Mouse (Mus musculus) forebrain, embryonic 10.5 days (tissue): ENCODE measurements around the gene Rab4b. TPM values are rescaled to one million over a fixed set of nuclear protein-coding genes. Genes with fewer than 3 reads are reported as not detected.
A peak's percentile ranks its signal among the peaks of the same experiment; 100 is the strongest.

ENCODE experiments used
- DNase-seq: peaks from one replicate; pipeline ENCODE4 v3.0.0-alpha.2; 2017; ENCODE audit warnings: low spot score; ENCODE audit errors: extremely low spot score
- H3K27ac ChIP-seq: fragments of 300-500 bp; sonication (generic); 2 replicates; pipeline ENCODE4 v1.5.1; 2016; ENCODE audit warnings: mild to moderate bottlenecking
- H3K27me3 ChIP-seq: fragments of 300-500 bp; sonication (generic); 2 replicates; pipeline ENCODE4 v1.6.1; 2016; ENCODE audit warnings: mild to moderate bottlenecking; ENCODE audit not compliant: poor library complexity, severe bottlenecking
- H3K36me3 ChIP-seq: fragments of 300-500 bp; sonication (generic); replicated peaks from 2 replicates; pipeline ENCODE4 v1.6.1; 2016; ENCODE audit warnings: mild to moderate bottlenecking, moderate library complexity
- H3K4me1 ChIP-seq: fragments of 300-500 bp; sonication (generic); 2 replicates; pipeline ENCODE4 v1.6.1; 2016
- H3K4me3 ChIP-seq: fragments of 300-500 bp; sonication (generic); 2 replicates; pipeline ENCODE4 v1.5.1; 2016; ENCODE audit warnings: mild to moderate bottlenecking, moderate library complexity
- H3K9me3 ChIP-seq: fragments of 300-500 bp; sonication (generic); 2 replicates; pipeline ENCODE4 v1.6.1; 2016; ENCODE audit warnings: mild to moderate bottlenecking, moderate library complexity
- WGBS: fragments of 180-500 bp; shearing (Covaris S2); methylation state at CpG from one replicate; pipeline ENCODE4 v1.1.7; 2016; 5-methylcytosine and 5-hydroxymethylcytosine counted together
- polyA plus RNA-seq: library from polyadenylated mRNA; unstranded; fragments of >200 nt; fragmentation: Nextera tagmentation; extraction: Ambion mirVana; gene quantifications from 2 replicates; pipeline ENCODE4 v1.2.1, GENCODE M21; 2016

Rab4b gene
- polyA plus RNA-seq, 1 experiment from 2014 or later: 56.3 TPM

DNA sequence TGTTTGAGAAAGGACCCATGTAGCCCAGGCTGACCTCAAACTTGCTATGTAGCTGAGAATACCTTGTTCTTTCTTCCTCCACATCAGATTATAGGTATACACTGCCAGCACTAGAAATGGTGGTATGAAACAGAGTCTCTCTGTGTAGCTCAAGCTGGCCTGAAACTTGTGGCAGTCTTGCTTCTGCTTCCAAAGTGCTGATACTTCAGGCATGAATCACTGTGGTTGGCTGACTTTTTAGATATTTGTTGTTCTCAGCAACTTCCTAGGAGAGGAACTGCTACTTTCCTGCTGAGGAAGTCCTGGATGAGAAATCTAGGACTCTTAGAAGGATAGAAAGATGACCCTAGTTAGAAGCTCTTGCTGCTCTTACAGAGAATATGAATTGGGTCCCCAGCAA lies 19.7 kb upstream of the Rab4b start:
- no peak overlapping the region for H3K27ac ChIP-seq
- H3K36me3 ChIP-seq: peaks cover 62% of the 10 kb centered on the region
- H3K4me3 ChIP-seq: no peak overlapping the region
- DNase-seq: no peak
- no peaks in the 10 kb centered on the region for H3K27me3 ChIP-seq
- no peaks in the 10 kb centered on the region for H3K9me3 ChIP-seq
- H3K4me1 ChIP-seq: peaks cover 28% of the 10 kb centered on the region

DNA sequence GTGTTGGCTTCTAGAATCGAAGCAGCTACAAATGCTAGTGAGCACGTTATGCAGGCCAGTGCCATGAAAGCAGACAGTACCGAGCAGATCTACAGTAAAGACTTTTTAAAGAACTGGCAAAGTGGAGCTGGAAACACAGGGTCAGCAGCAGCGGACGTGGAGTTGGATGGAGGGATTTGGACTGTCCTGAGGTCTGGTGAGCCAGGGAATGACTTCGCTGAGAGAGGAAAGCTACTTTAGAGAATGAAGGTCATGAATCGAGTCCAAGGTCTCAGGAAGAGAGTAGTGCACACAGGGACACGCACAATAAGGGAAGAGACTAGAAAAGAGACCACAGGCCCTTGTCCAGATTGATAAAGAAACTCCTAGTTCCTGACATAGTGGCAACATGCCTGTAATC lies 18.9 kb upstream of the Rab4b start:
- DNase-seq: no peak
- no peak overlapping the region for H3K4me3 ChIP-seq
- H3K27me3 ChIP-seq: no peaks in the 10 kb centered on the region
- no peaks in the 10 kb centered on the region for H3K9me3 ChIP-seq
- peaks cover 31% of the 10 kb centered on the region for H3K4me1 ChIP-seq
- peak overlapping the region; percentile 98; the same call in 1 of the 2 replicates for H3K27ac ChIP-seq
- H3K36me3 ChIP-seq: peaks cover 62% of the 10 kb centered on the region
- WGBS: 94% methylated on average over 8 of the region's 8 CpGs

GRCm38 (mm10) chr7:27197136-27197535 lies 18.4 kb upstream of the Rab4b start:
- Histone ChIP-seq H3K27me3 (no peaks in the 10 kb centered on the region), H3K4me1 (peaks cover 31% of the 10 kb centered on the region), H3K9me3 (no peaks in the 10 kb centered on the region), H3K36me3 (peaks cover 62% of the 10 kb centered on the region), H3K27ac (peak overlapping the region; percentile 98; the same call in 1 of the 2 replicates), H3K4me3 (peak overlapping the region; percentile 84; the same call in 1 of the 2 replicates)
- no peak for DNase-seq
- WGBS: 80% methylated on average over 3 of the region's 3 CpGs

GRCm38 (mm10) chr7:27195681-27196611 lies 17.2 kb upstream of the Rab4b start, which contains the start of the genes BC024978 and Snrpa:
BC024978 (plus strand) TSS chr7:27195781.
Snrpa (minus strand) TSS chr7:27196271.
- WGBS: 1% methylated on average over 64 of the region's 64 CpGs
- Histone ChIP-seq H3K27me3 (no peaks in the 10 kb centered on the region), H3K4me3 (peak within 1 kb of the TSS; percentile 84), H3K4me1 (peaks cover 31% of the 10 kb centered on the region), H3K36me3 (peaks cover 64% of the 10 kb centered on the region), H3K9me3 (no peaks in the 10 kb centered on the region; the same call in 1 of the 2 replicates), H3K27ac (peak within 1 kb of the TSS; percentile 98)
- peak; percentile 97 for DNase-seq

- Histone ChIP-seq H3K27ac (no peak overlapping the region), H3K36me3 (peaks cover 77% of the 10 kb centered on the region), H3K9me3 (no peaks in the 10 kb centered on the region; the same call in 1 of the 2 replicates), H3K4me3 (peak overlapping the region; percentile 84), H3K27me3 (no peaks in the 10 kb centered on the region), H3K4me1 (peaks cover 31% of the 10 kb centered on the region)
- DNase-seq: no peak
- 87% methylated on average over 4 of the region's 4 CpGs for WGBS
Observed at GRCm38 (mm10) chr7:27193731-27194130, 15.0 kb upstream of the Rab4b start.

- Histone ChIP-seq H3K36me3 (peaks cover 78% of the 10 kb centered on the region), H3K4me3 (no peak overlapping the region), H3K4me1 (peaks cover 31% of the 10 kb centered on the region), H3K27me3 (no peaks in the 10 kb centered on the region), H3K27ac (no peak overlapping the region), H3K9me3 (no peaks in the 10 kb centered on the region; the same call in 1 of the 2 replicates)
- DNase-seq: no peak
- 94% methylated on average over 5 of the region's 5 CpGs for WGBS
Observed at GRCm38 (mm10) chr7:27192434-27192833, 13.7 kb upstream of the Rab4b start.

DNA sequence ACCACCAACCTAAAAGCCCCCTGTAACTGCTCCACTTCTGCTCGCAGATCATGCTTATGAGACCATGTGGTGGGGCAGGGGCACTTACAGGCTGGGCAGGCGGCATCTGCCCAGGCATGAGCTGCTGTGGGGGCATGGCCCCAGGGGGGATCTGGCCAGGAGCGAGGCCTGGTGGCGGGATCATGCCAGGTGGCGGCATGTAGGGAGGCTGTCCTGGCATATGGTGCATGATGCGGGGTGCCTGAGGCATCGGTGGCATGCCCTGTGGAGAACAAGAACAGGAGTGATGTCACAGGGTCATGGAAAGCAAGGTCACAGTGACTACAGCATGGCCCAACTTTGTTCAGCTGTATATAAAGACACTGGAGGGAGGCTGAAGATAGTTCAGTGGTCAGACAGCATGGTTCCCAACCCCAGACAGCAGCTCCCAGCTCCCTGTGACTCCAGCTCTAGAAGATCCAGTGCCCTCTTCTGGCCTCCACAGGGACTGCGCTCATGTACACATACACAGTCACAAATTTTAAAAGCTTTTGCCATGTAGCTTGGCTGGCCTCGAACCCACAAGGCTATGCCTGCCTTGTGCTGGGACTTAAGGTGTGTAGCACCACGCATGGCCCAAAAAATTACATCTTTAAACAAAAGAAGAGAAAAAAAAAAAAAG lies 10.7 kb upstream of the Rab4b start:
- DNase-seq: no peak
- peaks cover 99% of the 10 kb centered on the region for H3K36me3 ChIP-seq
- peaks cover 13% of the 10 kb centered on the region for H3K4me1 ChIP-seq
- H3K4me3 ChIP-seq: no peak overlapping the region
- no peaks in the 10 kb centered on the region for H3K27me3 ChIP-seq
- peaks cover 4% of the 10 kb centered on the region; the same call in 1 of the 2 replicates for H3K9me3 ChIP-seq
- WGBS: 96% methylated on average over 10 of the region's 10 CpGs
- H3K27ac ChIP-seq: no peak overlapping the region

- H3K27me3 ChIP-seq: no peaks in the 10 kb centered on the region
- 96% methylated on average over 5 of the region's 5 CpGs for WGBS
- peaks cover 4% of the 10 kb centered on the region; the same call in 1 of the 2 replicates for H3K9me3 ChIP-seq
- H3K36me3 ChIP-seq: peaks cover 82% of the 10 kb centered on the region
- no peak overlapping the region for H3K4me3 ChIP-seq
- H3K4me1 ChIP-seq: 0 out of 2 replicates have a peak, but pooled peaks cover under 1% of the 10 kb centered on the region
- DNase-seq: no peak
- no peak overlapping the region for H3K27ac ChIP-seq
Observed at GRCm38 (mm10) chr7:27185986-27186385, 7.3 kb upstream of the Rab4b start.

- Histone ChIP-seq H3K27me3 (no peaks in the 10 kb centered on the region), H3K4me1 (peaks cover 8% of the 10 kb centered on the region), H3K9me3 (peaks cover 4% of the 10 kb centered on the region; the same call in 1 of the 2 replicates), H3K27ac (no peak overlapping the region), H3K4me3 (no peak overlapping the region), H3K36me3 (peaks cover 72% of the 10 kb centered on the region)
- 81% methylated on average over 3 of the region's 3 CpGs for WGBS
- DNase-seq: peak; percentile 59
Observed at GRCm38 (mm10) chr7:27184964-27185363, 6.3 kb upstream of the Rab4b start.

GRCm38 (mm10) chr7:27182498-27182897 lies 3.8 kb upstream of the Rab4b start:
- no peak overlapping the region for H3K4me3 ChIP-seq
- H3K9me3 ChIP-seq: peaks cover 4% of the 10 kb centered on the region; the same call in 1 of the 2 replicates

GRCm38 (mm10) chr7:27180837-27181695 lies 2.4 kb upstream of the Rab4b start, which contains the start of the genes Gm21983 and Mia:
Gm21983 (minus strand) TSS chr7:27181086.
Mia (minus strand) TSS chr7:27181157.
- Histone ChIP-seq H3K4me1 (peaks cover 24% of the 10 kb centered on the region), H3K27me3 (no peaks in the 10 kb centered on the region), H3K4me3 (peak within 1 kb of the TSS; percentile 62; the same call in 1 of the 2 replicates), H3K36me3 (peaks cover 33% of the 10 kb centered on the region), H3K27ac (peak within 1 kb of the TSS; percentile 86; the same call in 1 of the 2 replicates), H3K9me3 (peaks cover 4% of the 10 kb centered on the region; the same call in 1 of the 2 replicates)
- no peak for DNase-seq
- WGBS: 71% methylated on average over 14 of the region's 14 CpGs

More at GRCm38 (mm10) chr7:27182498-27182897, 3.8 kb upstream of the Rab4b start:
- Histone ChIP-seq H3K27me3 (no peaks in the 10 kb centered on the region), H3K36me3 (peaks cover 47% of the 10 kb centered on the region), H3K27ac (no peak overlapping the region), H3K4me1 (peaks cover 24% of the 10 kb centered on the region)
- no peak for DNase-seq
- WGBS: 93% methylated on average over 1 of the region's 1 CpGs
